Mouse (Mus musculus) G1E (cell line): ENCODE results near the gene Stx6.

Experiments
- CTCF ChIP-seq: IDR thresholded peaks from 2 replicates; pipeline ENCODE4 v1.5.1; 2012; ENCODE audit warnings: low read depth, low read length, inconsistent platforms, mixed read lengths
- GATA1 ChIP-seq: IDR thresholded peaks from 2 replicates; pipeline ENCODE4 v1.6.1; 2012; ENCODE audit warnings: borderline replicate concordance, low read length, inconsistent platforms, mixed read lengths
- POLR2AphosphoS5 ChIP-seq: IDR thresholded peaks from 2 replicates; pipeline ENCODE4 v1.6.1; 2012; ENCODE audit warnings: low read depth, low read length, inconsistent platforms; ENCODE audit not compliant: insufficient replicate concordance
- TAL1 ChIP-seq: conservative IDR thresholded peaks from 2 replicates; pipeline ENCODE4 v1.6.1; 2012; ENCODE audit warnings: low read depth, low read length, inconsistent platforms, mixed read lengths

DNA sequence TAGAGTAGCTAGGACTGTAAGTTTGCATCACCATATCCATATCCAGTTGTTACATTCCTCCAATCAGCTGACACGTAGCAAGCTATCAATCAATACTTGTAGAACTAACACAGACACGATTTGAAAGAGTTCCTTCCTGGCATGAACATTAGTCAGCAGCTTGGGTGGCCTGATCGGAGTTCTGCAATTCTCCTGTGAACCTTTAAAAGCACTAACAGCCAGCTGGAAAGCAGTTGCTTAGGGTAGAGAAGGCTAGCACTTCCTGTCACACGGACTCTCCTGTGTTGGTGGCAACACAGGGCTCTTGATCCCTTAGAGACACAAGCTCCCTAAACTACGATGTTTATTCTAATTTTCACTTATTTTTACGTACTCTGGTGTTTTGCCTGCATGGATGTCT is 12.9 kb upstream of the Stx6 start:
- TF ChIP-seq CTCF = no peak
- TF ChIP-seq POLR2AphosphoS5 = no peak
- no peak for TF ChIP-seq TAL1
- TF ChIP-seq GATA1 = no peak
